Mouse (Mus musculus): ENCODE measurements around the gene Olfr1116. TPM values are rescaled to one million over a fixed set of nuclear protein-coding genes. Genes with fewer than 3 reads are reported as not detected.
"Not testable (repeated sequence)": the region's sequence is repeated elsewhere in the genome, so short reads cannot be mapped to it uniquely, and the experiment has no call there.

Gene Olfr1116
- not detected in 2 replicates for polyA plus RNA-seq (2015; fragmentation: Nextera tagmentation; extraction: Ambion mirVana)

- no peaks in the 10 kb centered on the region for H3K9me3 ChIP-seq (replicated peaks; ENCODE audit: control insufficient read depth, low read length)
- H3K4me3 ChIP-seq (ENCODE audit: low read depth, low read length): no peak within 1 kb of the TSS
- no peak for ATAC-seq (ENCODE audit: low read depth)
- no peaks in the 10 kb centered on the region for H3K4me1 ChIP-seq (ENCODE audit: control insufficient read depth, low read depth, low read length)
- no peaks in the 10 kb centered on the region for H3K36me3 ChIP-seq (ENCODE audit: control insufficient read depth, insufficient read depth)
- no peak within 1 kb of the TSS for H3K9ac ChIP-seq (ENCODE audit: low read depth, low read length)
- WGBS (ENCODE audit: insufficient replicate concordance): 53% methylated on average over 1 of the region's 1 CpGs
- no peaks in the 10 kb centered on the region for H3K27me3 ChIP-seq (ENCODE audit: control insufficient read depth, insufficient read depth, low read depth, low read length)
- H3K4me2 ChIP-seq (ENCODE audit: low read depth, low read length): no peak within 1 kb of the TSS
- no peak within 1 kb of the TSS for H3K27ac ChIP-seq (ENCODE audit: low read length)
Observed at GRCm38 (mm10) chr2:87267234-87267633, at the start of gene Olfr1116. TSS of gene Olfr1116 (plus strand) at chr2:87267534.

- Histone ChIP-seq H3K4me1 (ENCODE audit: control insufficient read depth, low read depth, low read length) (no peaks in the 10 kb centered on the region), H3K36me3 (ENCODE audit: control insufficient read depth, insufficient read depth) (no peaks in the 10 kb centered on the region), H3K9me3 (replicated peaks; ENCODE audit: control insufficient read depth, low read length) (no peaks in the 10 kb centered on the region), H3K9ac (ENCODE audit: low read depth, low read length) (no peak within 1 kb of the TSS), H3K4me2 (ENCODE audit: low read depth, low read length) (no peak within 1 kb of the TSS), H3K27ac (ENCODE audit: low read length) (no peak within 1 kb of the TSS), H3K4me3 (ENCODE audit: low read depth, low read length) (no peak within 1 kb of the TSS), H3K27me3 (ENCODE audit: control insufficient read depth, insufficient read depth, low read depth, low read length) (no peaks in the 10 kb centered on the region)
- 51% methylated on average over 2 of the region's 2 CpGs for WGBS (ENCODE audit: insufficient replicate concordance)
- no peak for ATAC-seq (ENCODE audit: low read depth)
Observed at GRCm38 (mm10) chr2:87247713-87248112, 19.6 kb upstream of the Olfr1116 start, which contains the start of gene Olfr1115. TSS of gene Olfr1115 (plus strand) at chr2:87248013.

GRCm38 (mm10) chr2:87293977-87294376, 26.6 kb downstream of the Olfr1116 start:
- not testable (repeated sequence) for H3K4me2 ChIP-seq (ENCODE audit: low read depth, low read length); H3K4me1 ChIP-seq (ENCODE audit: control insufficient read depth, low read depth, low read length); H3K27ac ChIP-seq (ENCODE audit: low read length); H3K9ac ChIP-seq (ENCODE audit: low read depth, low read length); H3K4me3 ChIP-seq (ENCODE audit: low read depth, low read length); H3K9me3 ChIP-seq (replicated peaks; ENCODE audit: control insufficient read depth, low read length); H3K36me3 ChIP-seq (ENCODE audit: control insufficient read depth, insufficient read depth); ATAC-seq (ENCODE audit: low read depth); H3K27me3 ChIP-seq (ENCODE audit: control insufficient read depth, insufficient read depth, low read depth, low read length)

GRCm38 (mm10) chr2:87307281-87307680, 39.9 kb downstream of the Olfr1116 start, which contains the start of gene Olfr1118:
TSS of gene Olfr1118 (plus strand) at chr2:87307581.
- Histone ChIP-seq H3K4me2 (ENCODE audit: low read depth, low read length) (no peak within 1 kb of the TSS), H3K27ac (ENCODE audit: low read length) (no peak within 1 kb of the TSS), H3K27me3 (ENCODE audit: control insufficient read depth, insufficient read depth, low read depth, low read length) (no peaks in the 10 kb centered on the region), H3K4me1 (ENCODE audit: control insufficient read depth, low read depth, low read length) (no peaks in the 10 kb centered on the region), H3K9ac (ENCODE audit: low read depth, low read length) (no peak within 1 kb of the TSS), H3K9me3 (replicated peaks; ENCODE audit: control insufficient read depth, low read length) (no peaks in the 10 kb centered on the region), H3K36me3 (ENCODE audit: control insufficient read depth, insufficient read depth) (no peaks in the 10 kb centered on the region), H3K4me3 (ENCODE audit: low read depth, low read length) (no peak within 1 kb of the TSS)
- WGBS (ENCODE audit: insufficient replicate concordance): 56% methylated on average over 1 of the region's 1 CpGs
- no peak for ATAC-seq (ENCODE audit: low read depth)

Small RNA genes lying within 50 kb of the gene (microRNA-seq; reads per million reads assigned to microRNA genes)
- not detected for gene Gm27438

Other genes starting within 250 kb of the Olfr1116 start
- not detected in 2 replicates for gene Olfr1104, start 240.5 kb upstream of the Olfr1116 start, polyA plus RNA-seq (2015; fragmentation: Nextera tagmentation; extraction: Ambion mirVana)
- not detected in 2 replicates for gene Olfr1105, start 231.0 kb upstream of the Olfr1116 start, polyA plus RNA-seq (2015; fragmentation: Nextera tagmentation; extraction: Ambion mirVana)
- not detected in 2 replicates for gene Olfr1106, start 215.3 kb upstream of the Olfr1116 start, polyA plus RNA-seq (2015; fragmentation: Nextera tagmentation; extraction: Ambion mirVana)
- gene Olfr1107, start 191.7 kb upstream of the Olfr1116 start, polyA plus RNA-seq (2015; fragmentation: Nextera tagmentation; extraction: Ambion mirVana): not detected in 2 replicates
- gene Olfr1109, start 171.5 kb upstream of the Olfr1116 start, polyA plus RNA-seq (2015; fragmentation: Nextera tagmentation; extraction: Ambion mirVana): not detected in 2 replicates
- gene Olfr259, start 153.0 kb upstream of the Olfr1116 start, polyA plus RNA-seq (2015; fragmentation: Nextera tagmentation; extraction: Ambion mirVana): not detected in 2 replicates
- not detected in 2 replicates for gene Olfr1110, start 127.2 kb upstream of the Olfr1116 start, polyA plus RNA-seq (2015; fragmentation: Nextera tagmentation; extraction: Ambion mirVana)
- gene Olfr1111, start 114.9 kb upstream of the Olfr1116 start, polyA plus RNA-seq (2015; fragmentation: Nextera tagmentation; extraction: Ambion mirVana): not detected in 2 replicates
- not detected in 2 replicates for gene Olfr1112, start 79.7 kb upstream of the Olfr1116 start, polyA plus RNA-seq (2015; fragmentation: Nextera tagmentation; extraction: Ambion mirVana)
- gene Olfr1113, start 58.6 kb upstream of the Olfr1116 start, polyA plus RNA-seq (2015; fragmentation: Nextera tagmentation; extraction: Ambion mirVana): not detected in 2 replicates
- gene Olfr1115, start 19.5 kb upstream of the Olfr1116 start, polyA plus RNA-seq (2015; fragmentation: Nextera tagmentation; extraction: Ambion mirVana): not detected in 2 replicates
- gene Olfr1118, start 40.0 kb downstream of the Olfr1116 start, polyA plus RNA-seq (2015; fragmentation: Nextera tagmentation; extraction: Ambion mirVana): not detected in 2 replicates
- not detected in 2 replicates for gene Olfr1120, start 87.3 kb downstream of the Olfr1116 start, polyA plus RNA-seq (2015; fragmentation: Nextera tagmentation; extraction: Ambion mirVana)
- gene Olfr1121, start 102.4 kb downstream of the Olfr1116 start, polyA plus RNA-seq (2015; fragmentation: Nextera tagmentation; extraction: Ambion mirVana): not detected in 2 replicates
- gene Olfr1122, start 118.3 kb downstream of the Olfr1116 start, polyA plus RNA-seq (2015; fragmentation: Nextera tagmentation; extraction: Ambion mirVana): not detected in 2 replicates
- gene Olfr1123, start 149.1 kb downstream of the Olfr1116 start, polyA plus RNA-seq (2015; fragmentation: Nextera tagmentation; extraction: Ambion mirVana): not detected in 2 replicates
- not detected in 2 replicates for gene Olfr1124, start 162.7 kb downstream of the Olfr1116 start, polyA plus RNA-seq (2015; fragmentation: Nextera tagmentation; extraction: Ambion mirVana)
- gene Olfr1126, start 186.4 kb downstream of the Olfr1116 start, polyA plus RNA-seq (2015; fragmentation: Nextera tagmentation; extraction: Ambion mirVana): not detected in 2 replicates
- not detected in 2 replicates for gene Pramel7, start 229.6 kb downstream of the Olfr1116 start, polyA plus RNA-seq (2015; fragmentation: Nextera tagmentation; extraction: Ambion mirVana)
- not detected in 2 replicates for gene Pramel6, start 239.0 kb downstream of the Olfr1116 start, polyA plus RNA-seq (2015; fragmentation: Nextera tagmentation; extraction: Ambion mirVana)